Mouse (Mus musculus): ENCODE results near the gene Caln1.

- no peak for TF ChIP-seq POLR2A (IDR thresholded peaks at IDR 0.05; ENCODE audit: borderline replicate concordance, extremely low read depth, insufficient read depth, insufficient read length, poor library complexity, severe bottlenecking)
- TF ChIP-seq CTCF (IDR thresholded peaks at IDR 0.05; ENCODE audit: borderline replicate concordance, extremely low read depth, insufficient read depth, insufficient read length) = no peak
Measured at GRCm38 (mm10) chr5:130566002-130566401, 196.7 kb downstream of the Caln1 start.
